8 mouse cellular contexts compared by ENCODE assay signal in genomic region chr11:5064282-5065055, GRCm38 (mm10). TPM values are rescaled to one million over a fixed set of nuclear protein-coding genes. Genes with fewer than 3 reads are reported as not detected.
A peak's percentile ranks its signal among the peaks of the same experiment; 100 is the strongest.
DNase-seq lines count a peak whose midpoint lies in the region; ATAC-seq and TF ChIP-seq lines count a peak whose summit lies in the region.

No protein-coding gene starts in this region.

- H3K27me3 ChIP-seq in megakaryocyte, embryonic 14.5 days (replicated peaks): peaks cover 13% of the 10 kb centered on the region
- H3K27me3 ChIP-seq in hindbrain, embryonic 15.5 days: peaks cover 45% of the 10 kb centered on the region
- H3K27me3 ChIP-seq in lung, embryonic 16.5 days (ENCODE audit: control insufficient read depth, insufficient read depth, low read depth, low read length): peaks cover 27% of the 10 kb centered on the region

- peak overlapping the region; percentile 62 for H3K27ac ChIP-seq in cortical plate, adult 2 months (ENCODE audit: insufficient read depth, low read length)
- no peak overlapping the region for H3K27ac ChIP-seq in hindbrain, embryonic 15.5 days (replicated peaks)
- peak overlapping the region; percentile 39; the same call in 1 of the 2 replicates for H3K27ac ChIP-seq in lung, embryonic 16.5 days (ENCODE audit: low read length)

- peaks cover 94% of the 10 kb centered on the region for H3K4me1 ChIP-seq in megakaryocyte, embryonic 14.5 days
- no peaks in the 10 kb centered on the region; the same call in 1 of the 2 replicates for H3K4me1 ChIP-seq in cortical plate, adult 2 months (ENCODE audit: control insufficient read depth, insufficient read depth, low read length)
- peaks cover 48% of the 10 kb centered on the region for H3K4me1 ChIP-seq in hindbrain, embryonic 15.5 days (replicated peaks)
- peaks cover 24% of the 10 kb centered on the region for H3K4me1 ChIP-seq in lung, embryonic 16.5 days (replicated peaks; ENCODE audit: control insufficient read depth, insufficient read depth, low read length)

- no peak for TF ChIP-seq CTCF in cortical plate, adult 2 months (IDR thresholded peaks at IDR 0.05; ENCODE audit: extremely low read depth, insufficient read depth, low read length)

- DNase-seq in ovary, postnatal 14 days (ENCODE audit: low spot score): no peak
- DNase-seq in ovary, adult 18-20 months (ENCODE audit: low spot score): no peak

- peaks cover 77% of the 10 kb centered on the region for H3K36me3 ChIP-seq in megakaryocyte, embryonic 14.5 days (replicated peaks; ENCODE audit: low read length)
- peaks cover 17% of the 10 kb centered on the region for H3K36me3 ChIP-seq in hindbrain, embryonic 15.5 days
- H3K36me3 ChIP-seq in lung, embryonic 16.5 days (ENCODE audit: control insufficient read depth, insufficient read depth, low read length): peaks cover 18% of the 10 kb centered on the region

- peaks cover 47% of the 10 kb centered on the region for H3K9me3 ChIP-seq in megakaryocyte, embryonic 14.5 days
- H3K9me3 ChIP-seq in hindbrain, embryonic 15.5 days: no peaks in the 10 kb centered on the region
- H3K9me3 ChIP-seq in lung, embryonic 16.5 days (ENCODE audit: control insufficient read depth, low read length): no peaks in the 10 kb centered on the region

- H3K9ac ChIP-seq in hindbrain, embryonic 15.5 days: peak overlapping the region; percentile 81
- H3K9ac ChIP-seq in lung, embryonic 16.5 days (ENCODE audit: low read length): peak overlapping the region; percentile 82

- TF ChIP-seq POLR2A in cortical plate, adult 2 months (IDR thresholded peaks at IDR 0.05; ENCODE audit: extremely low read depth, insufficient read depth, low read length): no peak

- WGBS in hindbrain, embryonic 15.5 days: 10% methylated on average over 38 of the region's 38 CpGs
- 14% methylated on average over 38 of the region's 38 CpGs for WGBS in lung, embryonic 16.5 days

- peak overlapping the region; percentile 95 for H3K4me3 ChIP-seq in megakaryocyte, embryonic 14.5 days (replicated peaks)
- H3K4me3 ChIP-seq in cortical plate, adult 2 months (ENCODE audit: insufficient read depth, low read length): peak overlapping the region; percentile 45
- peak overlapping the region; percentile 97 for H3K4me3 ChIP-seq in hindbrain, embryonic 15.5 days
- peak overlapping the region; percentile 77 for H3K4me3 ChIP-seq in lung, embryonic 16.5 days (ENCODE audit: low read length)

- ATAC-seq in megakaryocyte, adult 5-6 weeks (ENCODE audit: poor library complexity, severe bottlenecking): no peak
- peak; percentile 1; the same call in 1 of the 2 replicates for ATAC-seq in hindbrain, embryonic 15.5 days (ENCODE audit: low FRiP score, low read depth)
- no peak for ATAC-seq in lung, embryonic 16.5 days (ENCODE audit: low read depth)
- ATAC-seq in monocyte, adult 5-6 weeks (replicated peaks; ENCODE audit: insufficient number of reproducible peaks, low FRiP score, low TSS enrichment, poor library complexity, severe bottlenecking): no peak

- peak overlapping the region; percentile 99 for H3K4me2 ChIP-seq in hindbrain, embryonic 15.5 days
- peak overlapping the region; percentile 98 for H3K4me2 ChIP-seq in lung, embryonic 16.5 days (ENCODE audit: low read depth, low read length)

RNA-seq across cellular contexts. Expression of gene Gas2l1, which starts 0.7 kb away (rescaled TPM):
- 1,288 and 2,398 TPM in 2 replicates for polyA plus RNA-seq in megakaryocyte, embryonic 14.5 days (2012; ENCODE audit: insufficient read depth, low replicate concordance)
- total RNA-seq in megakaryocyte, adult 5-6 weeks (2015): 1.5 and 2.4 TPM in 2 replicates
- 0.89 and 1.1 TPM in 2 replicates for total RNA-seq in megakaryocyte, adult 5-6 weeks (2017)
- polyA plus RNA-seq in cortical plate, adult 2 months (2012; rRNA removed): 91.6 and 98.8 TPM in 2 replicates
- 27.0 and 32.2 TPM in 2 replicates for polyA plus RNA-seq in hindbrain, embryonic 15.5 days (2015; fragmentation: Nextera tagmentation; extraction: Ambion mirVana)
- polyA plus RNA-seq in lung, embryonic 16.5 days (2015; fragmentation: Nextera tagmentation; extraction: Ambion mirVana): 18.6 and 19.3 TPM in 2 replicates
- total RNA-seq in monocyte, adult 5-6 weeks (2017): 1.2 to 13.9 TPM (median 3.2 TPM) in 3 replicates

RNA-seq across cellular contexts. Expression of gene Rasl10a, which starts 6.5 kb away (rescaled TPM):
- 12.0 and 22.3 TPM in 2 replicates for polyA plus RNA-seq in megakaryocyte, embryonic 14.5 days (2012; ENCODE audit: insufficient read depth, low replicate concordance)
- total RNA-seq in megakaryocyte, adult 5-6 weeks (2015): not detected in 2 replicates
- total RNA-seq in megakaryocyte, adult 5-6 weeks (2017): not detected in 2 replicates
- 83.2 and 86.6 TPM in 2 replicates for polyA plus RNA-seq in cortical plate, adult 2 months (2012; rRNA removed)
- polyA plus RNA-seq in hindbrain, embryonic 15.5 days (2015; fragmentation: Nextera tagmentation; extraction: Ambion mirVana): 1.1 and 1.6 TPM in 2 replicates
- polyA plus RNA-seq in lung, embryonic 16.5 days (2015; fragmentation: Nextera tagmentation; extraction: Ambion mirVana): 0.45 and 0.92 TPM in 2 replicates
- total RNA-seq in monocyte, adult 5-6 weeks (2017): 0.58 TPM in 1 of 3 replicates, not detected in the others

RNA-seq across cellular contexts. Expression of gene Rhbdd3, which starts 34.3 kb away (rescaled TPM):
- 28.8 and 47.9 TPM in 2 replicates for polyA plus RNA-seq in megakaryocyte, embryonic 14.5 days (2012; ENCODE audit: insufficient read depth, low replicate concordance)
- total RNA-seq in megakaryocyte, adult 5-6 weeks (2015): 2.6 and 6.0 TPM in 2 replicates
- 11.5 and 14.5 TPM in 2 replicates for total RNA-seq in megakaryocyte, adult 5-6 weeks (2017)
- polyA plus RNA-seq in cortical plate, adult 2 months (2012; rRNA removed): 32.3 and 34.4 TPM in 2 replicates
- 44.3 and 44.4 TPM in 2 replicates for polyA plus RNA-seq in hindbrain, embryonic 15.5 days (2015; fragmentation: Nextera tagmentation; extraction: Ambion mirVana)
- 23.8 and 26.3 TPM in 2 replicates for polyA plus RNA-seq in lung, embryonic 16.5 days (2015; fragmentation: Nextera tagmentation; extraction: Ambion mirVana)
- total RNA-seq in monocyte, adult 5-6 weeks (2017): 1.6 to 13.7 TPM (median 9.1 TPM) in 3 replicates

RNA-seq across cellular contexts. Expression of gene Ewsr1, which starts 34.6 kb away (rescaled TPM):
- polyA plus RNA-seq in megakaryocyte, embryonic 14.5 days (2012; ENCODE audit: insufficient read depth, low replicate concordance): 186 and 838 TPM in 2 replicates
- 129 and 153 TPM in 2 replicates for total RNA-seq in megakaryocyte, adult 5-6 weeks (2015)
- 326 and 348 TPM in 2 replicates for total RNA-seq in megakaryocyte, adult 5-6 weeks (2017)
- polyA plus RNA-seq in cortical plate, adult 2 months (2012; rRNA removed): 345 and 350 TPM in 2 replicates
- polyA plus RNA-seq in hindbrain, embryonic 15.5 days (2015; fragmentation: Nextera tagmentation; extraction: Ambion mirVana): 564 and 566 TPM in 2 replicates
- polyA plus RNA-seq in lung, embryonic 16.5 days (2015; fragmentation: Nextera tagmentation; extraction: Ambion mirVana): 709 and 717 TPM in 2 replicates
- 492 to 570 TPM (median 517 TPM) in 3 replicates for total RNA-seq in monocyte, adult 5-6 weeks (2017)

Comparison
In these comparisons a context has a peak if more than half of its experiments do, and no peak if none do; other contexts are left out.
1. H3K4me3 ChIP-seq: peak in every context shown above with its lines; median percentile 97 in hindbrain, embryonic 15.5 days; 95 in megakaryocyte, embryonic 14.5 days; 77 in lung, embryonic 16.5 days; 45 in cortical plate, adult 2 months.
2. RNA of gene Gas2l1, which starts 0.7 kb away (polyA plus RNA-seq): 1,288 to 2,398 TPM in megakaryocyte, embryonic 14.5 days; 91.6 to 98.8 TPM in cortical plate, adult 2 months, 27.0 to 32.2 TPM in hindbrain, embryonic 15.5 days and 18.6 to 19.3 TPM in lung, embryonic 16.5 days; every median in the first group is over 10 times any median in the second.